Mouse (Mus musculus) small intestine, adult 2 months (tissue): ENCODE results near the gene Ggnbp2. TPM values are rescaled to one million over a fixed set of nuclear protein-coding genes. Genes with fewer than 3 reads are reported as not detected.
"Not testable (repeated sequence)": the region's sequence is repeated elsewhere in the genome, so short reads cannot be mapped to it uniquely, and the experiment has no call there.

Experiments used
- H3K27ac ChIP-seq: fragments of 200-500 bp; 2 replicates; pipeline ENCODE4 v1.5.1; 2012; ENCODE audit warnings: low read depth, low read length, control low read depth, inconsistent platforms; ENCODE audit not compliant: insufficient read depth
- H3K27me3 ChIP-seq: fragments of 200-500 bp; 2 replicates; pipeline ENCODE4 v1.6.1; 2012; ENCODE audit warnings: mild to moderate bottlenecking, moderate library complexity, low read length, inconsistent platforms; ENCODE audit not compliant: control insufficient read depth, insufficient read depth
- H3K36me3 ChIP-seq: fragments of 200-500 bp; 2 replicates; pipeline ENCODE4 v1.6.1; 2012; ENCODE audit warnings: mild to moderate bottlenecking, low read length, control low read depth, inconsistent platforms; ENCODE audit not compliant: control insufficient read depth, insufficient read depth
- H3K4me1 ChIP-seq: fragments of 200-500 bp; 2 replicates; pipeline ENCODE4 v1.6.1; 2012; ENCODE audit warnings: low read length, inconsistent platforms, mixed read lengths; ENCODE audit not compliant: control insufficient read depth, insufficient read depth, insufficient read length
- H3K4me3 ChIP-seq: fragments of 200-500 bp; 2 replicates; pipeline ENCODE4 v1.5.1; 2012; ENCODE audit warnings: low read depth, mild to moderate bottlenecking, control low read depth, inconsistent platforms, low read length, moderate library complexity
- CTCF ChIP-seq: fragments of 200-500 bp; IDR thresholded peaks from 2 replicates; pipeline ENCODE4 v1.5.1; 2012; ENCODE audit warnings: low read depth, mild to moderate bottlenecking, control low read depth, inconsistent platforms, low read length, moderate library complexity, mixed read lengths; ENCODE audit not compliant: insufficient replicate concordance, insufficient read length; ENCODE audit errors: extremely low read depth
- POLR2A ChIP-seq: fragments of 200-500 bp; IDR thresholded peaks from 2 replicates; pipeline ENCODE4 v1.6.1; 2012; ENCODE audit warnings: low read depth, mild to moderate bottlenecking, control low read depth, inconsistent platforms, low read length, moderate library complexity
- WGBS: fragments of 180-500 bp; shearing (Covaris S2); methylation state at CpG from one replicate; pipeline ENCODE4 v1.1.7; 2018; 5-methylcytosine and 5-hydroxymethylcytosine counted together
- polyA plus RNA-seq: library from polyadenylated mRNA; depleted of rRNA; stranded (reverse); fragments of >200 nt; gene quantifications from 2 replicates; pipeline ENCODE4 v1.2.3, GENCODE M21; 2012

Gene Ggnbp2
- polyA plus RNA-seq, 1 experiment, result 29.2 TPM

GRCm38 (mm10) chr11:84879772-84880464 lies 9.3 kb upstream of the Ggnbp2 start, which contains the start of the genes Myo19 and Pigw:
TSS of gene Myo19 (plus strand) at chr11:84880148.
TSS of gene Pigw (minus strand) at chr11:84880285.
- under 1% methylated on average over 81 of the region's 81 CpGs for WGBS
- H3K27me3 ChIP-seq, result no peaks in the 10 kb centered on the region
- peak within 1 kb of the TSS; percentile 80 for H3K27ac ChIP-seq
- H3K36me3 ChIP-seq, result peaks cover 6% of the 10 kb centered on the region
- peak within 1 kb of the TSS; percentile 95 for H3K4me3 ChIP-seq
- peaks cover 5% of the 10 kb centered on the region for H3K4me1 ChIP-seq
- TF ChIP-seq POLR2A (peak; percentile 70), CTCF (no peak)

GRCm38 (mm10) chr11:84879007-84879771 lies 8.6 kb upstream of the Ggnbp2 start:
- no peaks in the 10 kb centered on the region for H3K27me3 ChIP-seq
- peak overlapping the region; percentile 95 for H3K4me3 ChIP-seq
- TF ChIP-seq CTCF (no peak), POLR2A (no peak)
- H3K27ac ChIP-seq, result peak overlapping the region; percentile 80
- WGBS, result 7% methylated on average over 7 of the region's 7 CpGs
- peaks cover 8% of the 10 kb centered on the region for H3K36me3 ChIP-seq
- H3K4me1 ChIP-seq, result peaks cover 5% of the 10 kb centered on the region

- not testable (repeated sequence) for H3K27ac ChIP-seq, H3K4me3 ChIP-seq, H3K36me3 ChIP-seq, H3K4me1 ChIP-seq, H3K27me3 ChIP-seq
- 55% methylated on average over 1 of the region's 1 CpGs for WGBS
Observed at GRCm38 (mm10) chr11:84876020-84876419, 5.4 kb upstream of the Ggnbp2 start.

- no peaks in the 10 kb centered on the region for H3K4me1 ChIP-seq
Observed at GRCm38 (mm10) chr11:84873042-84873833, 2.6 kb upstream of the Ggnbp2 start.

GRCm38 (mm10) chr11:84871548-84872069 lies 992 bp upstream of the Ggnbp2 start:
- no peaks in the 10 kb centered on the region for H3K4me1 ChIP-seq
- H3K27me3 ChIP-seq, result no peaks in the 10 kb centered on the region
- H3K4me3 ChIP-seq, result peak overlapping the region; percentile 85; the same call in 1 of the 2 replicates
- peaks cover 7% of the 10 kb centered on the region for H3K36me3 ChIP-seq
- H3K27ac ChIP-seq, result peak overlapping the region; percentile 92
- TF ChIP-seq POLR2A (no peak), CTCF (no peak)
- 33% methylated on average over 4 of the region's 4 CpGs for WGBS

More at GRCm38 (mm10) chr11:84873042-84873833, 2.6 kb upstream of the Ggnbp2 start:
- TF ChIP-seq POLR2A (no peak), CTCF (no peak)
- Histone ChIP-seq H3K27me3 (no peaks in the 10 kb centered on the region), H3K27ac (no peak overlapping the region), H3K4me3 (no peak overlapping the region), H3K36me3 (peaks cover 3% of the 10 kb centered on the region; the same call in 1 of the 2 replicates)
- WGBS, result 93% methylated on average over 1 of the region's 1 CpGs

- H3K36me3 ChIP-seq, result peaks cover 7% of the 10 kb centered on the region
- no peak for TF ChIP-seq CTCF
- no peak for TF ChIP-seq POLR2A
- peak overlapping the region; percentile 92 for H3K27ac ChIP-seq
- H3K27me3 ChIP-seq, result no peaks in the 10 kb centered on the region
- under 1% methylated on average over 10 of the region's 10 CpGs for WGBS
- peak overlapping the region; percentile 85 for H3K4me3 ChIP-seq
- peaks cover 2% of the 10 kb centered on the region; the same call in 1 of the 2 replicates for H3K4me1 ChIP-seq
Observed at GRCm38 (mm10) chr11:84871046-84871445, 429 bp upstream of the Ggnbp2 start.
